Mouse (Mus musculus): ENCODE data around the gene Smg8. TPM values are rescaled to one million over a fixed set of nuclear protein-coding genes. Genes with fewer than 3 reads are reported as not detected.

Gene Smg8
- 14.1 TPM for polyA plus RNA-seq (2014; fragmentation: Illumina TruSeq; extraction: RNeasy Lipid Tissue Mini Kit (QIAGEN cat#74804); ENCODE audit: low read depth, low replicate concordance)

GRCm38 (mm10) chr11:87086290-87086984 is at the start of gene Smg8:
Gene Smg8 (minus strand): TSS chr11:87086774.

GRCm38 (mm10) chr11:87126824-87127816 is 40.5 kb upstream of the Smg8 start, which contains the start of gene Trim37:
Gene Trim37 (plus strand): TSS chr11:87127077.

GRCm38 (mm10) chr11:87108755-87109518 is 22.4 kb upstream of the Smg8 start, which contains the start of gene Ska2:
Gene Ska2 (plus strand): TSS chr11:87109234.

GRCm38 (mm10) chr11:87108409-87108754 is 21.8 kb upstream of the Smg8 start, which contains the start of gene Prr11:
Gene Prr11 (minus strand): TSS chr11:87108708.

GRCm38 (mm10) chr11:87073866-87074440 is 12.6 kb downstream of the Smg8 start, which contains the start of gene Gdpd1:
Gene Gdpd1 (minus strand): TSS chr11:87074062.

Other genes starting within 250 kb of the Smg8 start
- 38.8 TPM for gene Ypel2, start 93.1 kb downstream of the Smg8 start, polyA plus RNA-seq (2014; fragmentation: Illumina TruSeq; extraction: RNeasy Lipid Tissue Mini Kit (QIAGEN cat#74804); ENCODE audit: low read depth, low replicate concordance)
- 15.5 TPM for gene Gdpd1, start 12.7 kb downstream of the Smg8 start, polyA plus RNA-seq (2014; fragmentation: Illumina TruSeq; extraction: RNeasy Lipid Tissue Mini Kit (QIAGEN cat#74804); ENCODE audit: low read depth, low replicate concordance)
- gene Prr11, start 21.9 kb upstream of the Smg8 start, polyA plus RNA-seq (2014; fragmentation: Illumina TruSeq; extraction: RNeasy Lipid Tissue Mini Kit (QIAGEN cat#74804); ENCODE audit: low read depth, low replicate concordance): 5.8 TPM
- 32.0 TPM for gene Ska2, start 22.5 kb upstream of the Smg8 start, polyA plus RNA-seq (2014; fragmentation: Illumina TruSeq; extraction: RNeasy Lipid Tissue Mini Kit (QIAGEN cat#74804); ENCODE audit: low read depth, low replicate concordance)
- 27.7 TPM for gene Trim37, start 40.3 kb upstream of the Smg8 start, polyA plus RNA-seq (2014; fragmentation: Illumina TruSeq; extraction: RNeasy Lipid Tissue Mini Kit (QIAGEN cat#74804); ENCODE audit: low read depth, low replicate concordance)

Measured in adrenal gland, adult 10 weeks (tissue).